Mouse (Mus musculus) sigmoid colon, adult 10 weeks (tissue): Measurements from ENCODE around the gene Rps6kl1. TPM values are rescaled to one million over a fixed set of nuclear protein-coding genes. Genes with fewer than 3 reads are reported as not detected.

ENCODE experiments used
- polyA plus RNA-seq: library from polyadenylated mRNA; stranded (reverse); fragments of 350-450 nt; fragmentation: Illumina TruSeq; extraction: RNeasy Lipid Tissue Mini Kit (QIAGEN cat#74804); gene quantifications from one replicate; pipeline ENCODE4 v1.2.3, GENCODE M21; 2014; ENCODE audit warnings: low read depth, low replicate concordance

The Rps6kl1 gene
- polyA plus RNA-seq = not detected

DNA sequence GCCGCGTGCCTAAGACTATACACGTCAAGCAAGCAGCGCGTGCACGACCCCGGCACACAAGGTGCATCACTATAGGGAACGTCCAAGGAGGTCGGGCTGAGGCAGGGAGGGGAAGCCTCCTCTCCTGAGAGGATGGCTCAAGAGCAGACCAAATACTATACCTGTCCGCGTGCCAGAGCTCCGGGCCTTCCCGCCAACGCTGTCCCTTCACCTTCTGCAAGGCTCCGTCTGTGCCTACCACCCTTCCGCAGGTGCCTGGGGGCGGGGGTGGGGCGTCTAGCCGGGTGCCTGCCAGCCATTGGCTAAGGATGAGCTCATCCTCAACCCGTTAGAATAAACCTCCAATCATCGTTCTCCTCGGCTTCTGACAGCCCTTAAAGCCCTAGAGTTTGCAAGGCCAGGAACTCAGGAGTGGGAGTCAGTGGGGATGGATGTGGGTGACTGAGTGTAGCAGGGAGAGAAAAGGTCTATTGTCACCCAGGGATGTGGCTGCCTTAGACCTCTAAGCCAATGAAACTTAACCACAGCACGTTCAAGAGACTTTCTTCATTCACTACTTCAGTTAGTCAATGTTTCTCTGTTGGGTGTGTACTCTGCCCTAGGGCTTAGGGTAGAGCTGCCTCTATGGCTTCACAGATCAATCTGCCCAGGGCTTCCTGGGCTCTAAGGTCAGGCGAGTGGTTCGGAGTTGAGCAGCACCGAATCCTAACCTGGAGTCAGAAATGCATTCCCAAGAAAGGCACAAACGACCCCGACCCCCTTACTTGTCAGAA lies at the start of gene Rps6kl1:
Rps6kl1 (minus strand) TSS at position 263 of the 773 bp plus-strand sequence.

DNA sequence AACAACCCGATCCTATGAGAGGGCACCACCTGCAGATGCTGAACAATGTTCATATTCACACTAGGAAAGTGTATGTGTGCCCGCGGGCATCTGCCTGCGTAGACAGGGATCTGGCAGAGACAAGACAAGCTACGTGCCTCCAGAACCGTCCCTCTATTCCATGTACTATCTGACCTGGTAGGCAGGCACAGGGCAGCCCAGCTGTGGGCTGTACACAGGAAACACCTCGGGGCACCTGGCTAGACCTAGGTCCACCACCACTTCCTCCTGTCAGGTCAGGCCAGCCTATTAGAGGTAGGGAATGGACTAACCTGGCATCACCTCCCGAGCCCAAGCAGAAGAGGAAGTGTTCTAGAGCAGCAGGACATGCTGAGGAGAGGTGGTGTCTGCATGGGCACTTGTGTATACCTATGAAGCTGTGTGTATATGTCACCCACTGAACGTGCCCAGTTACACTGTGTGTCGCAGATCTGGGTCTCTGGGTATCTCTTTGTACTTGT lies 26.7 kb upstream of the Rps6kl1 start, which contains the start of gene Pgf:
Pgf (minus strand) TSS at position 51 of the 500 bp plus-strand sequence.

DNA sequence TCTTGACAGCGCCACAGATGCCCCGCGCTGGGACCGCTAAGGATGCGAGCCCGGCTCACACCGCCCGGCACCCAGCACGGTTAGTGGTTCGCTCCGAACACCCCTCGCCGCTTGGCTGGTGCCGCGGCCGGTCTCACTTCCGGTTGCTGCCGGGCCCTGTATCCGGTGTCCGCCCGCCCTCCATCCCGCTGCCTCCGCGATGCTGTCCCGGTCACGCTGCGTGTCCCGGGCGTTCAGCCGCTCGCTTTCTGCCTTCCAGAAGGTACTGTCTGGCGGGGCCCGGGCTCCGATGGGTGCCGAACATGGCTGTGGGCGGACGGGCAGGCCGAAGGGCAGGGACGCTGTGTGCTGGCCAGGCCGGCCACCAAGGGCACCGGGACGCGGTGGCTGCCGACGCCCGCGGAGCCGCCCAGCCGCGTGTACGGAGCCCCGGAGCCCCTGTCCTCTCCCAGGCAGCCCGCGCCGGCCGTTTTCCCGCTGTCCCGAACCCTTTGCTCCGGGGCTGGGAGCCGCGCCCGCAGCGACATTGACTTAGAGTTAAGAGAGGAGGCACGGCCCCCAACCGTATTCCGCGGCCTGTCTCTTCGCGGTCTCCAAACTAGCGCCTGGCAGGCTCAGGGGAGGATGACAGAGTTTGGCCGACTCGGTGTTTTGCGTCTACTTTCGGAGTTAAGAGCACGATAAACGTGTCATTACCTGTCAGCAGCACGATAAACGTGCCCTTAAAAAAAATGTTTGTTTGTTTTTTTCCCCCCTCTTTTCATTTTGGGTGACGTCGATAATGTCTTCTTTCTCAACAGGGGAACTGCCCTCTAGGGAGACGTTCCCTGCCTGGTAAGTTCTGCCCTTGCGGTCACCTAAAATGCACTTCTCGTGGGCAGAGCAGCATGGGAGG lies 40.1 kb downstream of the Rps6kl1 start, which contains the start of the genes Prox2 and Dlst:
Prox2 (minus strand) TSS at position 62 of the 895 bp plus-strand sequence.
Dlst (plus strand) TSS at position 136 of the 895 bp plus-strand sequence.

Other genes with a start within 250 kb of the Rps6kl1 start
- gene Fcf1, start 180.4 kb downstream of the Rps6kl1 start, polyA plus RNA-seq = 118 TPM
- 22.9 TPM for gene Arel1, start 180.4 kb downstream of the Rps6kl1 start, polyA plus RNA-seq
- 66.6 TPM for gene Ylpm1, start 154.9 kb downstream of the Rps6kl1 start, polyA plus RNA-seq
- gene Prox2, start 40.5 kb downstream of the Rps6kl1 start, polyA plus RNA-seq = 0.69 TPM
- 205 TPM for gene Dlst, start 40.4 kb downstream of the Rps6kl1 start, polyA plus RNA-seq
- gene Pgf, start 26.5 kb upstream of the Rps6kl1 start, polyA plus RNA-seq = not detected
- 2.1 TPM for gene Eif2b2, start 68.2 kb upstream of the Rps6kl1 start, polyA plus RNA-seq
- 18.1 TPM for gene Mlh3, start 119.3 kb upstream of the Rps6kl1 start, polyA plus RNA-seq
- 20.1 TPM for gene Acyp1, start 137.2 kb upstream of the Rps6kl1 start, polyA plus RNA-seq
- gene Zc2hc1c, start 137.3 kb upstream of the Rps6kl1 start, polyA plus RNA-seq = 0.63 TPM
- 42.0 TPM for gene Nek9, start 188.1 kb upstream of the Rps6kl1 start, polyA plus RNA-seq
- 321 TPM for gene Tmed10, start 223.6 kb upstream of the Rps6kl1 start, polyA plus RNA-seq